Mouse (Mus musculus) right cerebral cortex, postnatal 25 days (tissue): ENCODE measurements around the gene Gm10203.
A peak's percentile ranks its signal among the peaks of the same experiment; 100 is the strongest.
"Not testable (repeated sequence)": the region's sequence is repeated elsewhere in the genome, so short reads cannot be mapped to it uniquely, and the experiment has no call there.

ENCODE experiments used
- DNase-seq: peaks from one replicate; pipeline ENCODE4 v3.0.0; 2022

The Gm10203 gene

DNA sequence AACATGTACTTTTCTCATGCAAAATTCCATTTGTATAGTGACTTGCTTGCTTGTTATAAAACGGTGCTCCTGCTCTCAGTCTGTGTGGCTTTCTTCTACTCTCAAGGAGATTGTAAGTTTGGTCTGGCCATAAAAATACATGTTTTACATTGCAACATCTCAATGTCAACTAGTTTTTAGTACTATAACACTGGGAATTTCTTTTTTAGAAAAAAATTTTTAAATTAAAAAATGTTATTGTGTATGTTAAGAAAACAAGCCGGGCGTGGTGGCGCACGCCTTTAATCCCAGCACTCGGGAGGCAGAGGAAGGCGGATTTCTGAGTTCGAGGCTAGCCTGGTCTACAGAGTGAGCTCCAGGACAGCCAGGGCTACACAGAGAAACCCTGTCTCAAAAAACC is at the start of gene Gm10203:
TSS of gene Gm10203 (plus strand) at position 301 of the 400 bp plus-strand sequence.
- not testable (repeated sequence) for DNase-seq

DNA sequence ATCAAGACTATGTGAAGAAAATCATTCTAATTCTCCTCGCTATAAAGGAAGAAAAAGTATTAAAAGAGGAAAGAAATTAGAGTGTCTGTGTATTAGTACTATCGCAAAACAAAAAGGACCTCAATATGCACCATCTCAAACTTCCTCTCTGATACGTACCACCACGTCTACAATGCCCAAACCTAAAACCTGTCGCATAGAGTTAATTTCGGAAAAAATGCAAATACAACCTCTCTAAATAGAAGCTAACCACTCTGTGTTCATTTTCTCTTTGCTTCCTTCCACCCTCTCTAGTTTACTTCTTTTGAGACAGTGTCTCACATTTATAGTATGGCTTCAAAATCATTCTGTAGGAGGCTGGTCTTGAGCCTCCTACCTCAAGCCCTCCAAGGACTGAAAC is 37.6 kb upstream of the Gm10203 start:
- DNase-seq: no peak

DNA sequence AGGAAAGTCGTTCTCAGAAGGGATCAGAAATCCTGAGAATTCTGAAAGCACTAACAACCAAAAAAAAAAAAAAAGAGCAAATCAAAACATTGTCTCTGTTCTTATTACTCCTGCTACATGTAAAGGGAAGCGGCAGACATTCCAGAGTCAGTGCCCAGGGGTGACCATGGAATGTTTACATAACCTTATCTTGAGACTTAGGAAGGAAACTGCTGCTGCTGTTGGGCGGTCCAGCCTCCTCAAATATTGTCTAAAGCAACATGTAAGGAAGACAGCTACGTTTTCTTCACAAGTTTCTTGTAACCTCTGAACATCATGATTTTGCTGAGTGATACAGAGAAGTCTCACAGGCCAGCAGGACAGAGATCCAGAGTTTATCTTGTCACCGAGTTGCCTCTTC is 36.5 kb upstream of the Gm10203 start:
- DNase-seq: no peak

DNA sequence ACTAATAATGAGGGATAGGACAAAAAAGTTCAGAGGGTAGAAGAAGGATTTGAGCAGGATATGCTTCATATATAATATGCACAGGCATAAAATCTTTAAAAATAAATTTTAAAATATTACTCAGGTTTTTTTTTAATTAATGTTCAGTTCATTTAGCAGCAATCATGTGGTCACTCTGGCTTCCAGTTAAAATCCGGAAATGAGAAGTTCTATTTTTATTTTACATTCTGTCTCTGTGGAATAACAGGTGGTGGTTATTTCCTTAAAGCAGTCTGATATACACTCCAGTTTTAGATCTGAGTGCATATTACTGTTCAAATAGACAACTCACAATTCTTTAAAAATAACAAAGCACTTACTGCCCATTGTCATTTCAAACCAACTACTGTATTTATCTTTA is 35.4 kb upstream of the Gm10203 start:
- DNase-seq: no peak

DNA sequence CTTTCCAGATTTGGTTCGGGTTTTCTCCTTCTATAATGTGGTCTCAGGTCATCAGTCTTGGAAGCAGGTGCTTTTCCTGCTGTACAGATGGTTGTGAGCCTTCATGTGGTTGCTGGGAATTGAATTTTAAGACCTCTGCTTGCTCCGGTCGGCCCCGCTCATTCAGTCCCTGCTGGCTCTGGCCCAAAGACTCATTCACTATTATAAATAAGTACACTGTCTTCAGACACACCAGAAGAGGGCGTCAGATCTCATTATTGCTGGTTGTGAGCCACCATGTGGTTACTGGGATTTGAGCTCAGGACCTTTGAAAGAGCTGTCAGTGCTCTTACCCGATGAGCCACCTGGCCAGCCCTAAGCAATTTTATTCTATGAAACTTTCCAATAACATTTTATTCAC is 34.6 kb upstream of the Gm10203 start:
- DNase-seq: no peak

DNA sequence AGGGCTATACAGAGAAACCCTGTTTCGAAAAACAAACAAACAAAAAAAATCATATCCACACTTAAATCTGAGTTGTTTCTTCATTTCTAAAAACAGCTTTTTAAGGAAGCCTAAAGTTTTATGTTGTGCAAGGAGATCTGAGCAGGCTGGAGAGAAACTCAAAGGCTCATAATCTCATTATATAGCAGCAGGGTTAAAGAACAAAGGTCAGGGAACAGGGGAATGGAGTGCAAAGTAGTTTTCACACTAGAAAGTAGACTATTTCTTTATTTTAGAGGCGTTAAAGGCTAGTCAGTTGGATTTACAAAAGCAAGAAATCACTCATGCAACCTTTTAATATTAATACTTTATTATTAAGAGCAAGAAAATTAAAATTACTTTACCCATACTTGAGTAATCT is 33.7 kb upstream of the Gm10203 start:
- no peak for DNase-seq

DNA sequence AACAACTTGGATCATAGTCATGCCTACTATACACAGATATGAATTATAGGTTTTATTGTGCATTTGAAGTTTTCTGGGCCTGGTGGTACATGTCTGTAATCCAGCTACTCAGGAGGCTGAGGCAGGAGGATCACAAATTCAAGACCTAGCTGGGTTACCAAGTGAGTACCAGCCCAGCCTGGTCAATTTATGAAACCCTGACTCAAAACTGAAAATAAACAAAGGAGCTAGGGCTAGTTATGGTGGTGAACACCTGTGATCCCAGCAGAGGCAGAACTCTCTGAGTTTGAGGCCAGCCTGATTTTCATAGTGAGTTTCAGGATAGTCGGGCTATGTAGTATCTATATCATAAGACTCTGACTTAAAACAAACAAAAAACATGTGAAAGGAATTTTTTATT is 32.7 kb upstream of the Gm10203 start:
- DNase-seq: no peak

DNA sequence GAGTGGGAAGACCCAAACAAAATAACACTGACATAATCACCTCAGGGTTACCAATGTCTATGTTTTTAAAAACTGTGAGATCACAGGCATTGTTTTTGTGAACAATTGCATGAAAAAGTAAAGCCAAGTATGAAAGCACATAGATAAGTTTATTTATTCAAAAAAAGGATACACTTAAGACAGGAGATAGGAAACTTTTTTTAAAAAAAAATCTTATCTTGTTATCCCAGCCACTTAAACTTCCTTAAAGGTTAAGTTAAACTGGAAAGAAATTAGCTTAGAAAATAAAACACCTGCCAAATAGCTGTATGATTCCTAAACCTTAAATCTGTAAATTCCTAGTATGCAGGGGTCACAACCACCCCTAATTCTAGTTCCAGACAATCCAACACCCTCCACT is 31.0 kb upstream of the Gm10203 start:
- DNase-seq: no peak

DNA sequence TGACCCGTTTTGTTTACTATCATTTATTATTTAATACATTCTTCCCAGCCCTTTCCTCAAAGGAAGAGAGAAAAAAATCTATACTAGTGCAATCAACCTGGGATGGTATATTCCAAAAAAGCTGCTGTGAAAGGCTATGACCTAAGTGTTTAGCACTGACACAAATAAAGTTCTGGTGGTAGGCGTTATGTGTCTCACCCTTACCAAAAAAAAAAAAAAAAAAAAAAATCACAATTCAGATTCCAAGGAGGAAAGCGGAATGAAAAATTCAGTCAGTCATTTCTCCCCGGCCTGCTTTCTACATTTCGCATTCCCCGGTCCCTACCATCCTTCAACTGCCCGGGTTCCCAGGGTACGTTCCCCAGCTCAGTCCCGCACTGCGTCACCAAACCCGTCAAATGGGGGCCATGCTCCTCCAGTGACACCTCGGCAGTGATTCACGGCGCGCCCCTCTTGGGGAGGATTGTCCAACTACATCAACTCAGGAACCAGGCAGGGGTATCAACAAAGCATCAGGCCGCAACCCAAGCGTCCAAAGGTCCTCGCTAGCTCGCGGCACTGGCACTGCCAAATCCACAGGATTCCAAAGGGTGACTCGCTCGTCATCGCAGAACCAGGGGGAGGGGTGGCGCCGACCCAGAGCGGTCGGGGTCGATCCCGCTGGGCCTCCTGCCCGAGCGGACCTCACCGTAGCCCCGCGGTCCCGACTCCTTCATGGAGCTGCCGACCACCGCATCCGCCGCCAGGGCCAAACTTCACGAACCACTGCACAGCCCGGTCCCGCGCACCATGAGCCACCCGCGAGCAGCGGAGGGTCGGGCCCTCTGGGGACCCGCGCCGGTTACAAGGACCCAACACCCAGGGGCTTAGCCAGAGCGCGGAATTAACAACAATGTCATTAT is 29.5 kb upstream of the Gm10203 start:
- DNase-seq: peak; percentile 71

DNA sequence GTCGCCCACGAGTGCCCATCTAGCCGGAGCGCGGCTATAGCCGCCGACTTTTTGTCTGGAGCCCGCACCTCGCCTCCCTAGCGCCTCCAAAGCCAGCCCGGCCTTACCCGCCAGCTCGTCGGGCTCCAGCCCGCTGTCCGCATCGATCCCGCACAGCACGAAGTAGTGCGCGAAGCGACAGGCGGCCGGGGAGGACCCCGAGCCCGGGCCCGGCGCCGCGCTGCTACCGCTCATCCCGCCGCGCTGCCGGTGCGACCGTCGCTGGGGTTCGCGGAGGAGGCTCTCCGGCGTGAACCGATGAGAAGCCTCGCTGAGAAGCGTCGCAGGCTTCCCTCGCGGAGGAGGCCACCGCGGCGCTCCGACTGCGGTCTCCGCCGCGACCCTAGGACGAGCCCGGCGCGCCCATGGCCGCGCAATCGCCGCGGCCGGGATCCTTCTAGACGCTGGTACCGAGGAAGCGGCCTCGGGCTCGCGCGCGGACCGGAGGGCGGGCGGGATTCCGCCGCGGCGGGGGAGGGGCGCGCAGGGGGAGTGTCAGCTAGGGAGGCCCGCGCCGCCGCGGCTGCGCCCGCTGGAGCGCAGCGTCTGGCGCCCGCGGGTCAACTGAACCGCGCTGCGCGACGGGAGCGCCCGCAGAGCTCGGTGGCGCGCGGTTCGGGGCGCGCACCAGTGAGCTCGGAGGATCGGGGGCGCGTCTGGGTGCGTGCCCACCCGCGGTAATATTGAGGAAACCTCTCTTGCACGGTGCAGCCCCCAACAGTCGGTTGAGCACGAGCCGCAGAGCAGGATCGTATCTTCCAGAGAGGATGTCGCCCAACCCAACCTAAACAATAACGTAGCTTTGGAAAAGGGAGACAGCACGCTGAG is 28.7 kb upstream of the Gm10203 start, which contains the start of gene Dennd5b:
TSS of gene Dennd5b (minus strand) at position 605 of the 867 bp plus-strand sequence.
- DNase-seq: peak; percentile 87

DNA sequence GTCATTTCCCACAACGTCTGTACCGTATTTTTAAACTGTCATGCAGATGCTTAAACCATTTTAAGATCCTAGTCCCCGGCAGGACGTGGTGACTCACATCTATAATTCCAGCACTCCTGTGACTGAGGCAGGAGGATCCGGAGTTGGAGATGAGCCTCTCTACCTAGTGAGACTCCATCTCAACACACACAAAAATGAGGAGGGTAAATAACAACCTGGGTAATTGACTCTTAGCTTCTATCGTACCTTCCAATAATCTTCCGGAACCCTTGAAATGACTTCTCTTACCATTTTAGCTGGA is 28.1 kb upstream of the Gm10203 start:
- no peak for DNase-seq

DNA sequence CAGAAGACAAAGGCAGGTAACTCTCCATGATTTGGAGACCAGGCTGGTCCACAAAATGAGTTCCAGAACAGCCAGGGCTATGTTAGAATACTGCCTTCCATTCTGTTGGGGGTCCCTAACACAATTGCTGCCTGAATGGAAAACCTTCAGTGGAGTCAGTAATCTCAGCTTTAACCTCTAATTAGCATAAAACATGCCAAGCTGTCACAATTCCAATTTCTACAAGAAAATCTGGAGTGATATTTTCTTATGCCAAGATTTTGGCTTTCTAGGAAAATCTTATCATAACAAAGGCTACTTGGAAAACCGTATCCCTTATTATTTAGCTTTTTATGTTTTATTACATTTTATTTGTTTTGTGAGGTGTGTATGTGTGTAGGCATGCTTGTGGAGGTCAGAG is 26.5 kb upstream of the Gm10203 start:
- DNase-seq: no peak

DNA sequence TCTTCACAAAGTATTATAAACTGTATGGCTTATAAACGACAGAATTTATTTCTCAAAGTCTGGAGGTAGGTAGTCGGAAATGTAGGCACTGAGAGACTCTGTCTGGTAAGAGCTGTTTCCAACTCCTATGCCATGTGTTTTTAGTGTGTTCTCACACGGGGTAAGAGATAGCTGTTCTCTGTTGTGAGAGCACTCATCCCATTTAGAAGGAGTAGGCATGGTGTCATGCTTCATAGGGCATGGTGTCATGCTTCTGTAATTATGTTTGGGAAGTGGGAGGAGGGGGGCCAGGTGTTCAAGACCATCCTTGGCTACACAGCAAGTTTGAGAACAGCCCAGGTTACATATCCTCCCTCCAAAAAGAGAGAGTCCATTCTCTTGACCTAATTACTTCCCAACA is 22.4 kb upstream of the Gm10203 start:
- DNase-seq: no peak

DNA sequence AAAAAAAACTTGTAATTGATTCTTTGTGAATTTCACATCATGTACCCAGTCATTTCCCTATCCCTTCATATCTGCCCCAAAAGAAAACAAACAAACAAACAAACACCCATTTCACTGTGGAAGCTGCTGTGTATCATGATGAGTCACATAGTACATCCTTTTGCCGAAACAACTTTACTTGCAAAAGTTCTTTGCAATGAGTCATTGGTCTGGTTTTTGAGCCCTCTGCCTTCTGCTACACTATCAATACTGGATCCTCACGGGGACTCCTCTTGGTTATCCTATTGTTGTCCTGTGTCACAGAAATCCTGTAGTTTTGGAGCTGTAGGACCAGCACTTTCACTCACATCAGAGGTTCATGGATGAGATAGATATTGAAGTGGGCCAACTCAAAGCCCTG is 21.1 kb upstream of the Gm10203 start:
- DNase-seq: no peak

DNA sequence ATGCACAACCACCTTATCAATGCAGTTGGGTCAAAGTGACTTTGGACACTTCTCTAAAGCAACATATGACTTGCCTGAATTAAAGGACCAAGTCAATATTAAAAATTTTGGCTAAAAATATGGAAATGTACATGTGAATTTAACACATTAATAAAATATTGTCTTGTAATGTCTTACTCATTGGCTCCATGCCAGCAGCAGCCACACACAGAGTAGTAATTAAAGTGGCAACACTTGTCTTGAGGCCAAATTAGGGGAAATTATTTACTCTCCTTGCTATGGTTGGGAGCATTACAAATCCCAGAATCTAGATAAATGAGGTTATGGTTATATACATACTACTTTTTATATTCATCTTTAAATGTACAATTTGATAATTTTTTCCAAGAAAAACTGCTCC is 13.0 kb upstream of the Gm10203 start:
- no peak for DNase-seq

DNA sequence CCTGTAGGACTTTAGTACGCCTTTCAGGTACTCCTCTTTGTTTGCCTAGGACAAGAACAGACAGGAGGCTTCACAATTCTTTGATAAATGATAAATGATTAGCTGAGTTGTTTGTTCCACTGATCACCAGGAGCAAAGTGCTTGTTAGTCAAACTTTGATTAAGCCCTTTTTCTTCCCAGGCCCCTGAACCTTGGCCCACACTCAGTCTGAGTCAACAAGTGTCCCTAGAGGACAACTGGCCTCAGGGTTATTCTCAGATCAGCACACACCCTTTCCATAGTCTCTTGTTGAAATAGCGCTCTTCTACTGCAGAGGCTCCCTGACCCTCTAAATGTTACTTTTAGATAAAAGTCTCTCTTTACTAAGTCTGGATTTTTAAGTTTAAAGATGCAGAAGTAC is 11.0 kb upstream of the Gm10203 start:
- no peak for DNase-seq

DNA sequence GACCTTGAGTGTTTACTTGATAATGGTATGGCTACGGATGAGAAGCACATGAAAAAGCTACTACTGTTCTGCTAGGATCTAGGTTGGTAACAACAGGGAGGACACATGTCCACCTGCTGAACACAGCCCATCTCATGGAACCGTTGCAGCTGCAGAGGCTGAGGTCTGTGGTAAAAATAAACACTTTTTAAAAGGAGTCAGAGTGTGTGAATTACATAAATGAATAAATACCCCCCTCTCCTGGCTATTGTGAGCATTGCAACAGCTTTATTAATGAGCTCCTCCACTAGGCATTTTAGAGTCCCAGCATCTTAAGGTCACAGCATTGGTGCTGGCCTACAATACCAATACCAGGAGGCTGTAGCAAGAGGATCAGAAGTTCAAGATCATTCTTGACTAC is 10.1 kb upstream of the Gm10203 start:
- DNase-seq: no peak

DNA sequence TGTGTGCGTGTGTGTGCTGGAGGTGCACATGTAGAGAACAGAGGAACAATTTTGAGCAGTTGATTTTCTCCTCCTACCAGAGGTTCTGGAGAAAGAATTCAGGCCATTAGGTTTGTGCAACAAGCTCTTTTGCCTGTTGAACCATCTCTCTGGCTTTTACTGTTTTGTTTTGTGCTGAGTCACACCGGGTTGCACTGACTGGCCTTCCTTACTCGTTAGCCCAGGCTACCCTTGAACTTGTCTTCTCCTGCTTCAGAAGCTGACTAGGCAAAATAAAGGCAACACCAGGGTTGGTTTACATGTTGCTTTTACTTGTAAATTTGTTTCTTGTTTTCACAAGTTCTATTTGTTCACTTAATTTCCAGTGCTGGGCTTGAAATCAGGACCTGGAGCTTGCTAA is 6.9 kb upstream of the Gm10203 start:
- DNase-seq: no peak

DNA sequence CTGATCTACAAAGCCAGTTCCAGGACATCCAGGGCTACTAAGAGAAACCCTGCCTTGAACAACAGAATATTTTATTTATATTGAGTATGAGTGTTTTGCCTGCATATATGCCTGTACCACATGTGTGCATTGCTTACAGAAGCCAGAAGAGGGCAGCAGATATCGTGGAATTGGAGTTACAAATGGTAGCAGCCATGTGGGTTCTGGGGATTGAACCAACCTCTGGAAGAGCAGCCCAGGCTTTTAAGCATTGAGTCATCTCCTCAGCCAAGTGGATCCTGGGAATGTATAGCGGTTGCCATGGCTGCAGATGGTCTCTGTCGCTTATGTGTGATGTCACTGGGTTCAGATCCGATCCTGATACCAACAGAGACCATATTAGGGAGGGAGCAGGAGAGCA is 3.3 kb upstream of the Gm10203 start:
- no peak for DNase-seq

DNA sequence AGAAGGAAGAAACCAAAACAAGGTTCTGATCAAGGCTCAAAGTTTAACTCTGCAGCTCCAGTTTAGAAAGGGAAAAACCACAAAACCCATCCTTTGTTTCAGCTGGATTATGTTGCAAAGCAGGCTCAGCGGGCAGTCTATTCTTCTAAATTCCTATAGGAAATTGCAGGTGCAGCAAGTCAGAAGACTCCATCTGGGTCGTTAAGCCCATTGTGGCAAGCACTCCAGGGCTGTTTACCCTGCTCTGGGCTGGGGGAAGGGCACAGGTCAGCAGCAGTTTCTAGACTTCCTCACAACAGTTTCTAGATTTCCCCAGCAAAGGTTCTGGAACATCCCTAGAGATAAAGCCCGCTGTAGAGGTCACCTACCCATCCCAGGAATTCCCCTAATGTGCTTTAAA is 1.1 kb downstream of the Gm10203 start:
- no peak for DNase-seq

DNA sequence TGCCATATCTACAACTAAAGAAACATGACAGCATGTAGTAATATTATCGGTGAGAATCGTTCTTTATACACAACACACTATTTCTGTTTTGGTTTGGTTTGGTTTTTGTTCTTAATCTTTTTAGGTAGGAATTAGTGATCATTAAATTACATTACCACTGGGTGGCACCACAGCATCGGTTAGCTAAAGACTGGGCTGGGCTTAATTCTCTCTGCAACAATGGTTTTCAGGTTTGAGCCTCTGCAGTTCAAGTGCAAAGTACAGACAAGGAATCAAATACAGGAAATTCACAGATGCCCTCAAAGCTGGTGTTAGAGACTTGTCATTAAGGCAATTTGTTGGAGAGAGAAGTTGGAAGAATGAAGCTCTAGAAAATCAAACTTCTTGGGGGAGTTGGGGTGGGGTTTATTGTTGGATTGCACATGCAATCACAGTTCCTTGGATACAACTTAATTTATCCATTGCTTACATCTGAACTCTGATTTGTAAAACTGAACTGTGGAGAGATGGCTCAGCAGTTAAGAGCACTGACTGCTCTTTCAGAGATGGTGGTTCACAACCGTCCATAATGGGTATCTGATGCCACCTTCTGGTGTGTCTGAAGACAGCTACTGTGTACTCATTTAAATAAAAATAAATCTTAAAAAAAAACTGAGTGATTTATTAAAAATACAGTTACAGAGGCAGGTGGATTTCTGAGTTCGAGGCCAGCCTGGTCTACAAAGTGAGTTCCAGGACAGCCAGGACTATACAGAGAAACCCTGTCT is 2.5 kb downstream of the Gm10203 start:
- no peak for DNase-seq

DNA sequence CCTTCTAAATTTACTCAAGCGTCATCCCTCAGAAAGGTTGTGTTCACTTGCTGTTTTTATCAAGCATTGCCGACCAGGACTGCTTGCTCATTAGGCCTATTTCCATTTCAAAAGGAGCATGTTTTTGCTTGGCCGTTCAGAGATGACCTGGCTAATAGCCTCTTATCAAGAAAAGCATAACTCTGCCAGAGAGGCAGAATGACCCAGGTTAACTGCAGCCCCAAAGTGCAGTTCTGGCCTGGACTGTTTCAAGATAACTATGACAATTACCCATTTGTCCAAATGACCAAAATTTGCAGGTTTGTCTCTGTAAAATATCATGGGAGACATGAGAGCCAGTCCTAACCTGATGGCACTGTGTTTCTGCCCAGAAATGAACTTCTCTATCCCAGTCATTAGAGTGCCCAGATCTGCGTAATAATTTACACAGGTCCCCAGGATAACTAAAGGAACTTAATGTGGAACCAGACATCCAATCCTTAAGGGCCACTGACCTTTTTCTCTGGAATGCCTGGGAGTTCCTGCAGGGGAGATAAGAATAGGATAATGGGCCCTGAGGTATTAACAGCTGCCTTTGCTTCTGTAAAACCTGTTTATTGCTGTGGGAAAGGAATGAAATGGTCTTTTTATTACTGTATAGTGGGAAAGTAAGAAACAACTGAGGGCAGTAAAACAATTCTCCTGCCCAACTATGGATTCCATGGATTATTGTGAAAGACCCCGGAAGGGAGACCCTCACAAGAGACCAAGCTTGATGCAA is 4.6 kb downstream of the Gm10203 start:
- DNase-seq: no peak

DNA sequence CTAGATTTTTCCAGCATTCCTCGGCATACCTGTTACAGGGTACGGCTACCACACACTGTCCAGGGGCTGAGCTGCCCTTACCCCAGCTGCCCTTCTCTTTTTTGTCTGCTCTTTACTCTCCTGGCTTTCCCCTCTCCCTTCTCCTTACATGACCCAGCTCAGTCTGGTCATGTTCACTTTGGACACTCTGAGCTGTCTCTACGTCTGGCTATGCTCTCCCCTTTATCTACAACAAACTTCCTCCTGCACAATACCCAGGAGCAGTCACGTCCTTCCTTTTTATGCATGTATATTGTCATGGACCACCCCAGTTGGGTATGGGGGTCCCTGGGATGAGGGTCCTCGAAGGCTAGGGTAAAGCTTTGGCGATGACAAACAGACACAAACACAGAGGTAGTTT is 5.7 kb downstream of the Gm10203 start:
- no peak for DNase-seq
